Mouse (Mus musculus) kidney, embryonic 14.5 days (tissue): ENCODE measurements around the gene Mrc1. TPM values are rescaled to one million over a fixed set of nuclear protein-coding genes. Genes with fewer than 3 reads are reported as not detected.

ENCODE experiments used
- ATAC-seq: fragments of 200-750 bp; cut with Nextera tagmentation; 2 replicates; pipeline ENCODE4 v1.8.0; 2017; ENCODE audit warnings: moderate number of reproducible peaks, mild to moderate bottlenecking, moderate TSS enrichment, moderate library complexity; ENCODE audit not compliant: low FRiP score, low TSS enrichment
- H3K27ac ChIP-seq: fragments of 300-500 bp; sonication (generic); 2 replicates; pipeline ENCODE4 v1.5.1; 2014; ENCODE audit warnings: low read depth, mild to moderate bottlenecking, low read length, moderate library complexity, mixed read lengths
- H3K27me3 ChIP-seq: fragments of 300-500 bp; sonication (generic); 2 replicates; pipeline ENCODE4 v1.6.1; 2014; ENCODE audit warnings: mild to moderate bottlenecking, low read length; ENCODE audit not compliant: control insufficient read depth, insufficient read depth
- H3K36me3 ChIP-seq: fragments of 300-500 bp; sonication (generic); 2 replicates; pipeline ENCODE4 v1.6.1; 2014; ENCODE audit warnings: low read length, mixed read lengths; ENCODE audit not compliant: control insufficient read depth, insufficient read depth
- H3K4me1 ChIP-seq: fragments of 300-500 bp; sonication (generic); 2 replicates; pipeline ENCODE4 v1.6.1; 2014; ENCODE audit warnings: low read length, mixed read lengths; ENCODE audit not compliant: control insufficient read depth, insufficient read depth
- H3K4me2 ChIP-seq: fragments of 300-500 bp; sonication (generic); replicated peaks from 2 replicates; pipeline ENCODE4 v1.6.1; 2014; ENCODE audit warnings: low read depth, mild to moderate bottlenecking, low read length
- H3K4me3 ChIP-seq: fragments of 300-500 bp; sonication (generic); 2 replicates; pipeline ENCODE4 v1.5.1; 2014; ENCODE audit warnings: mild to moderate bottlenecking, low read length
- H3K9ac ChIP-seq: fragments of 300-500 bp; sonication (generic); 2 replicates; pipeline ENCODE4 v1.6.1; 2014; ENCODE audit warnings: low read depth, mild to moderate bottlenecking, low read length, moderate library complexity
- H3K9me3 ChIP-seq: fragments of 300-500 bp; sonication (generic); 2 replicates; pipeline ENCODE4 v1.6.1; 2016; ENCODE audit warnings: low read length; ENCODE audit not compliant: control insufficient read depth
- WGBS: fragments of 180-500 bp; shearing (Covaris S2); extraction: QIAGEN DNeasy Blood & Tissue Kit; methylation state at CpG from one replicate; pipeline ENCODE4 v1.1.7; 2014; 5-methylcytosine and 5-hydroxymethylcytosine counted together
- polyA plus RNA-seq: library from polyadenylated mRNA; unstranded; fragments of >200 nt; fragmentation: Nextera tagmentation; extraction: Ambion mirVana; gene quantifications from 2 replicates; pipeline ENCODE4 v1.2.1, GENCODE M21; 2014

Gene Mrc1
- polyA plus RNA-seq, 1 experiment from 2014 or later, result 5.0 TPM

GRCm38 (mm10) chr2:14258345-14258850, 29.2 kb downstream of the Mrc1 start:
- H3K27me3 ChIP-seq, result no peaks in the 10 kb centered on the region
- ATAC-seq, result no peak

GRCm38 (mm10) chr2:14262090-14262489, 32.9 kb downstream of the Mrc1 start:
- H3K4me2 ChIP-seq, result no peak overlapping the region
- WGBS, result 88% methylated on average over 1 of the region's 1 CpGs
- H3K9ac ChIP-seq, result no peak overlapping the region
- no peaks in the 10 kb centered on the region for H3K4me1 ChIP-seq
- ATAC-seq, result no peak
- H3K9me3 ChIP-seq, result no peaks in the 10 kb centered on the region
- no peak overlapping the region for H3K27ac ChIP-seq
- no peaks in the 10 kb centered on the region for H3K27me3 ChIP-seq
- no peaks in the 10 kb centered on the region for H3K36me3 ChIP-seq
- no peak overlapping the region for H3K4me3 ChIP-seq

More at GRCm38 (mm10) chr2:14258345-14258850, 29.2 kb downstream of the Mrc1 start:
- Histone ChIP-seq H3K4me3 (no peak overlapping the region), H3K9ac (no peak overlapping the region), H3K36me3 (no peaks in the 10 kb centered on the region), H3K4me2 (no peak overlapping the region), H3K4me1 (no peaks in the 10 kb centered on the region), H3K9me3 (no peaks in the 10 kb centered on the region), H3K27ac (no peak overlapping the region)

GRCm38 (mm10) chr2:14269160-14269559, 40.0 kb downstream of the Mrc1 start:
- no peak for ATAC-seq
- no peak overlapping the region for H3K4me3 ChIP-seq
- no peaks in the 10 kb centered on the region for H3K9me3 ChIP-seq
- no peak overlapping the region for H3K4me2 ChIP-seq
- H3K27ac ChIP-seq, result no peak overlapping the region
- H3K27me3 ChIP-seq, result no peaks in the 10 kb centered on the region
- whole genome bisulfite sequencing, result 74% methylated on average over 1 of the region's 1 CpGs
- H3K4me1 ChIP-seq, result no peaks in the 10 kb centered on the region
- H3K36me3 ChIP-seq, result no peaks in the 10 kb centered on the region
- no peak overlapping the region for H3K9ac ChIP-seq

- H3K4me1 ChIP-seq, result no peaks in the 10 kb centered on the region
- H3K36me3 ChIP-seq, result no peaks in the 10 kb centered on the region
- no peak overlapping the region for H3K27ac ChIP-seq
- H3K9ac ChIP-seq, result no peak overlapping the region
- WGBS, result 88% methylated on average over 1 of the region's 1 CpGs
- no peak overlapping the region for H3K4me2 ChIP-seq
- H3K9me3 ChIP-seq, result no peaks in the 10 kb centered on the region
- no peak for ATAC-seq
- H3K4me3 ChIP-seq, result no peak overlapping the region
- H3K27me3 ChIP-seq, result no peaks in the 10 kb centered on the region
These were observed 42.9 kb downstream of the Mrc1 start for GRCm38 (mm10) chr2:14272088-14272487.

GRCm38 (mm10) chr2:14275796-14276195, 46.6 kb downstream of the Mrc1 start:
- Histone ChIP-seq H3K27ac (no peak overlapping the region), H3K4me2 (no peak overlapping the region), H3K9me3 (no peaks in the 10 kb centered on the region), H3K27me3 (no peaks in the 10 kb centered on the region), H3K4me1 (no peaks in the 10 kb centered on the region), H3K4me3 (no peak overlapping the region), H3K9ac (no peak overlapping the region), H3K36me3 (no peaks in the 10 kb centered on the region)
- ATAC-seq, result no peak
- WGBS, result 63% methylated on average over 5 of the region's 5 CpGs

- H3K4me1 ChIP-seq, result no peaks in the 10 kb centered on the region
- H3K27me3 ChIP-seq, result no peaks in the 10 kb centered on the region
- no peaks in the 10 kb centered on the region for H3K36me3 ChIP-seq
- H3K9me3 ChIP-seq, result no peaks in the 10 kb centered on the region
- no peak for ATAC-seq
- H3K4me2 ChIP-seq, result no peak overlapping the region
- no peak overlapping the region for H3K4me3 ChIP-seq
- no peak overlapping the region for H3K9ac ChIP-seq
- WGBS, result 37% methylated on average over 2 of the region's 2 CpGs
- no peak overlapping the region for H3K27ac ChIP-seq
These were observed 50.1 kb downstream of the Mrc1 start for GRCm38 (mm10) chr2:14279256-14279655.

DNA sequence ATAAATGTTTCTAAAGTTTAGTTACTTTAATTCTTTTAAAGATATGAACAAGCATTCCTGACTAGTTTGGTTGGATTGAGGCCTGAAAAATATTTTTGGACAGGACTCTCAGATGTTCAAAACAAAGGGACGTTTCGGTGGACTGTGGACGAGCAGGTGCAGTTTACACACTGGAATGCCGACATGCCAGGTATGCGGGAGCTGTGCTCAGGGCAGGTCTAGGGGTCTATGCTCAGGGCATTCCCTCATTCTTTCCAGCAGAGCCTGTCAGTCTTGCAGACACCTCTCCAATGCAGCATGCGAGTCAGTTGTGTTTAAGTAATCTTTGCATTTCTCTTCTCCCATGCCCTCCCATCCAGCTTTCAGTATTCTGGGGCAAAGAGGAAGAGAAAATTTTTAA, 50.6 kb downstream of the Mrc1 start:
- no peak for ATAC-seq
- Histone ChIP-seq H3K9ac (no peak overlapping the region), H3K4me2 (no peak overlapping the region)

GRCm38 (mm10) chr2:14295334-14295733, 66.1 kb downstream of the Mrc1 start:
- H3K4me1 ChIP-seq, result no peaks in the 10 kb centered on the region
- WGBS, result 37% methylated on average over 5 of the region's 5 CpGs
- H3K36me3 ChIP-seq, result no peaks in the 10 kb centered on the region
- no peak overlapping the region for H3K27ac ChIP-seq
- no peak overlapping the region for H3K4me3 ChIP-seq
- ATAC-seq, result peak; percentile 52; the same call in 1 of the 2 replicates
- H3K9ac ChIP-seq, result no peak overlapping the region
- H3K4me2 ChIP-seq, result no peak overlapping the region
- no peaks in the 10 kb centered on the region for H3K27me3 ChIP-seq
- no peaks in the 10 kb centered on the region for H3K9me3 ChIP-seq

More for the DNA sequence above, 50.6 kb downstream of the Mrc1 start:
- Histone ChIP-seq H3K4me1 (no peaks in the 10 kb centered on the region), H3K36me3 (no peaks in the 10 kb centered on the region), H3K4me3 (no peak overlapping the region), H3K9me3 (no peaks in the 10 kb centered on the region), H3K27me3 (no peaks in the 10 kb centered on the region), H3K27ac (no peak overlapping the region)
- WGBS, result 81% methylated on average over 6 of the region's 6 CpGs

DNA sequence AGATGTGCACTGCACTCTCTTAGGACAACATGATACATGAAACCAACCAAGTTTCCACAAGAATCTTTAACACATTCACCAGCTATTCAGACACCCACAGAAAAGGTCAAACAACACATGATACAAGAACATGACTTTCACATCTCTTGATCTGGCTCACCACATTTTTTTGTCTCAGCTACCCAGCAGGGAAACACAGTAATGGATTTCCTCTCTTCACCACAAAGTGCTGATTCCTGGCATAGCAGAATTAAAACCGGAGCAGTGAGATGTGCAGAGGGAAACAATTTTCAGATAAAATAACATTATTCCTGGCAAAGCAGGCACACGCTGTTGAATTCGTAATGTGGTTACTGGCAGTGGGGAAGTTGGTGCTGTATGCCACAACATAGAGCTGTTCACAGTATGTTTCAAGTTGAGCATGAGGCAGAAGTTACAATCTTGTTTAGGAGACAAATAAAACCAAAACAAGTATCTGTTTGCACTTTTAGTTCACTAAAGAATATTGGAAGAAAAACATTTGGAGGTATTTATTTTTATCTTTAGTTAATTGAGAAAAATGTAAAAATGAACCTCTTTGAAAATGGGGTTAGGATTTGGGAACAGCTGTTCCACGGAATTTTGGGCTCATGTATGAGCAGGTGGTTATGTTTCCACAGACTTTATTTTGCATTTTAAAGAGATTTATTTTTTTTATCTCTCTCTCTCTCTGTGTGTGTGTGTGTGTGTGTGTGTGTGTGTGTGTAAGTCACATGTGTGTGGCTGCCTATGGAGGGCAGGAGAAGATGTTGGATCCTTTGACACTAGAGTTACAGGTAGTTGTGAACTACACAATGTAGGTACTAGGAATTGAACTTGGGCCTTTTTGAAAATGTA, 83.6 kb downstream of the Mrc1 start:
- Histone ChIP-seq H3K27ac (no peak overlapping the region), H3K4me1 (no peaks in the 10 kb centered on the region), H3K36me3 (no peaks in the 10 kb centered on the region), H3K9me3 (peaks cover 5% of the 10 kb centered on the region; the same call in 1 of the 2 replicates), H3K27me3 (no peaks in the 10 kb centered on the region), H3K9ac (no peak overlapping the region), H3K4me3 (no peak overlapping the region), H3K4me2 (no peak overlapping the region)
- no peak for ATAC-seq
- 86% methylated on average over 4 of the region's 4 CpGs for WGBS
